Mouse (Mus musculus) small intestine, adult 2 months (tissue): ENCODE results near the gene Smco2.

ENCODE experiments used
- CTCF ChIP-seq: fragments of 200-500 bp; IDR thresholded peaks from 2 replicates; pipeline ENCODE4 v1.5.1; 2012; ENCODE audit warnings: low read depth, mild to moderate bottlenecking, control low read depth, inconsistent platforms, low read length, moderate library complexity, mixed read lengths; ENCODE audit not compliant: insufficient replicate concordance, insufficient read length; ENCODE audit errors: extremely low read depth
- POLR2A ChIP-seq: fragments of 200-500 bp; IDR thresholded peaks from 2 replicates; pipeline ENCODE4 v1.6.1; 2012; ENCODE audit warnings: low read depth, mild to moderate bottlenecking, control low read depth, inconsistent platforms, low read length, moderate library complexity

GRCm38 (mm10) chr6:146893890-146894289, 44.0 kb downstream of the Smco2 start:
- TF ChIP-seq CTCF (no peak), POLR2A (no peak)
